Mouse (Mus musculus) CD8-positive naive resting alpha-beta T cell, adult 2 months (primary cell): ENCODE results near the gene Dlx1.

Source experiments
- DNase-seq, 2 experiments: peaks; one replicate each; pipeline ENCODE4 v3.0.0; 2022; ENCODE audit warnings: low read depth in 2 of 2, low spot score in 2 of 2

Dlx1 gene

GRCm38 (mm10) chr2:71528014-71528713, at the start of gene Dlx1:
Gene Dlx1, plus strand, starts transcription at chr2:71528113.
- no peak for DNase-seq

GRCm38 (mm10) chr2:71479917-71480316, 48.0 kb upstream of the Dlx1 start:
- no peak for DNase-seq

GRCm38 (mm10) chr2:71481825-71482224, 46.1 kb upstream of the Dlx1 start:
- DNase-seq: no peak

- DNase-seq: no peak
Observed at GRCm38 (mm10) chr2:71483046-71483716, 44.7 kb upstream of the Dlx1 start.

GRCm38 (mm10) chr2:71483717-71484066, 44.2 kb upstream of the Dlx1 start:
- no peak for DNase-seq

- DNase-seq: no peak
Observed at GRCm38 (mm10) chr2:71491295-71491694, 36.6 kb upstream of the Dlx1 start.

- DNase-seq: no peak
Observed at GRCm38 (mm10) chr2:71493161-71493683, 34.7 kb upstream of the Dlx1 start.

GRCm38 (mm10) chr2:71494503-71494902, 33.4 kb upstream of the Dlx1 start:
- DNase-seq: no peak

- DNase-seq: no peak
Observed at GRCm38 (mm10) chr2:71494971-71495370, 32.9 kb upstream of the Dlx1 start.

GRCm38 (mm10) chr2:71497175-71497574, 30.7 kb upstream of the Dlx1 start:
- DNase-seq: no peak

GRCm38 (mm10) chr2:71499276-71500230, 28.4 kb upstream of the Dlx1 start:
- no peak for DNase-seq

- DNase-seq: no peak
Observed at GRCm38 (mm10) chr2:71504852-71505251, 23.1 kb upstream of the Dlx1 start.

- DNase-seq: no peak
Observed at GRCm38 (mm10) chr2:71511209-71511608, 16.7 kb upstream of the Dlx1 start.

GRCm38 (mm10) chr2:71512326-71512725, 15.6 kb upstream of the Dlx1 start:
- no peak for DNase-seq

- DNase-seq: no peak
Observed at GRCm38 (mm10) chr2:71516995-71517394, 10.9 kb upstream of the Dlx1 start.

- no peak for DNase-seq
Observed at GRCm38 (mm10) chr2:71517466-71518099, 10.3 kb upstream of the Dlx1 start.

GRCm38 (mm10) chr2:71522871-71523270, 5.0 kb upstream of the Dlx1 start:
- no peak for DNase-seq

- DNase-seq: no peak
Observed at GRCm38 (mm10) chr2:71523431-71523830, 4.5 kb upstream of the Dlx1 start.

GRCm38 (mm10) chr2:71524763-71525162, 3.1 kb upstream of the Dlx1 start:
- no peak for DNase-seq

- DNase-seq: no peak
Observed at GRCm38 (mm10) chr2:71526595-71527322, 1.2 kb upstream of the Dlx1 start.
